Mouse (Mus musculus) right cerebral cortex, postnatal 4 days (tissue): Measurements from ENCODE around the gene Usp32.

ENCODE experiments used
- DNase-seq: peaks from one replicate; pipeline ENCODE4 v3.0.0-alpha.2; 2022

Gene Usp32

GRCm38 (mm10) chr11:84978113-84978512 lies 161.8 kb downstream of the Usp32 start:
- peak; percentile 70 for DNase-seq

- no peak for DNase-seq
Observed at GRCm38 (mm10) chr11:84977385-84977952, 162.5 kb downstream of the Usp32 start.

- DNase-seq = no peak
Observed at GRCm38 (mm10) chr11:84976706-84977105, 163.3 kb downstream of the Usp32 start.

GRCm38 (mm10) chr11:84974582-84974981 lies 165.4 kb downstream of the Usp32 start:
- no peak for DNase-seq

- DNase-seq = no peak
Observed at GRCm38 (mm10) chr11:84973661-84974060, 166.3 kb downstream of the Usp32 start.

GRCm38 (mm10) chr11:84972067-84972466 lies 167.9 kb downstream of the Usp32 start:
- no peak for DNase-seq

- no peak for DNase-seq
Observed at GRCm38 (mm10) chr11:84968775-84969174, 171.2 kb downstream of the Usp32 start.

- no peak for DNase-seq
Observed at GRCm38 (mm10) chr11:84968309-84968708, 171.7 kb downstream of the Usp32 start.

GRCm38 (mm10) chr11:84967113-84967512 lies 172.8 kb downstream of the Usp32 start:
- no peak for DNase-seq

- DNase-seq = no peak
Observed at GRCm38 (mm10) chr11:84966696-84967095, 173.3 kb downstream of the Usp32 start.

GRCm38 (mm10) chr11:84963556-84963955 lies 176.4 kb downstream of the Usp32 start:
- DNase-seq = no peak

GRCm38 (mm10) chr11:84962536-84962935 lies 177.4 kb downstream of the Usp32 start:
- DNase-seq = no peak

GRCm38 (mm10) chr11:84961571-84961970 lies 178.4 kb downstream of the Usp32 start:
- DNase-seq = no peak

- DNase-seq = no peak
Observed at GRCm38 (mm10) chr11:84960780-84961179, 179.2 kb downstream of the Usp32 start.

GRCm38 (mm10) chr11:84960291-84960690 lies 179.7 kb downstream of the Usp32 start:
- no peak for DNase-seq

- no peak for DNase-seq
Observed at GRCm38 (mm10) chr11:84959701-84960181, 180.2 kb downstream of the Usp32 start.

GRCm38 (mm10) chr11:84959181-84959580 lies 180.8 kb downstream of the Usp32 start:
- no peak for DNase-seq

- DNase-seq = no peak
Observed at GRCm38 (mm10) chr11:84958271-84958630, 181.7 kb downstream of the Usp32 start.

- no peak for DNase-seq
Observed at GRCm38 (mm10) chr11:84957591-84958270, 182.2 kb downstream of the Usp32 start, which contains the start of gene Car4. Gene Car4, plus strand, starts transcription at chr11:84957786.

GRCm38 (mm10) chr11:84957171-84957570 lies 182.8 kb downstream of the Usp32 start:
- DNase-seq = no peak

- no peak for DNase-seq
Observed at GRCm38 (mm10) chr11:84956400-84956799, 183.6 kb downstream of the Usp32 start.

GRCm38 (mm10) chr11:84952611-84953010 lies 187.3 kb downstream of the Usp32 start:
- no peak for DNase-seq

- no peak for DNase-seq
Observed at GRCm38 (mm10) chr11:84948526-84948925, 191.4 kb downstream of the Usp32 start.

GRCm38 (mm10) chr11:84948114-84948513 lies 191.8 kb downstream of the Usp32 start:
- DNase-seq = no peak

GRCm38 (mm10) chr11:84947206-84947605 lies 192.8 kb downstream of the Usp32 start:
- no peak for DNase-seq
